Mouse (Mus musculus): ENCODE results near the gene Ddx59. TPM values are rescaled to one million over a fixed set of nuclear protein-coding genes. Genes with fewer than 3 reads are reported as not detected.

Gene Ddx59
- polyA plus RNA-seq, 1 experiment, result 7.1 TPM

GRCm38 (mm10) chr1:136465168-136465567, 50.1 kb downstream of the Ddx59 start:
- H3K4me1 ChIP-seq (ENCODE audit: control insufficient read depth, insufficient read depth, low read length), result peaks cover 5% of the 10 kb centered on the region
- H3K4me3 ChIP-seq (ENCODE audit: insufficient read depth, low read length), result no peak overlapping the region
- TF ChIP-seq POLR2A (IDR thresholded peaks at IDR 0.05; ENCODE audit: borderline replicate concordance, low read depth, low read length) (no peak), CTCF (IDR thresholded peaks at IDR 0.05; ENCODE audit: low read depth, low read length) (no peak)
- no peak overlapping the region for H3K27ac ChIP-seq (ENCODE audit: insufficient read depth, low read depth, low read length)

DNA sequence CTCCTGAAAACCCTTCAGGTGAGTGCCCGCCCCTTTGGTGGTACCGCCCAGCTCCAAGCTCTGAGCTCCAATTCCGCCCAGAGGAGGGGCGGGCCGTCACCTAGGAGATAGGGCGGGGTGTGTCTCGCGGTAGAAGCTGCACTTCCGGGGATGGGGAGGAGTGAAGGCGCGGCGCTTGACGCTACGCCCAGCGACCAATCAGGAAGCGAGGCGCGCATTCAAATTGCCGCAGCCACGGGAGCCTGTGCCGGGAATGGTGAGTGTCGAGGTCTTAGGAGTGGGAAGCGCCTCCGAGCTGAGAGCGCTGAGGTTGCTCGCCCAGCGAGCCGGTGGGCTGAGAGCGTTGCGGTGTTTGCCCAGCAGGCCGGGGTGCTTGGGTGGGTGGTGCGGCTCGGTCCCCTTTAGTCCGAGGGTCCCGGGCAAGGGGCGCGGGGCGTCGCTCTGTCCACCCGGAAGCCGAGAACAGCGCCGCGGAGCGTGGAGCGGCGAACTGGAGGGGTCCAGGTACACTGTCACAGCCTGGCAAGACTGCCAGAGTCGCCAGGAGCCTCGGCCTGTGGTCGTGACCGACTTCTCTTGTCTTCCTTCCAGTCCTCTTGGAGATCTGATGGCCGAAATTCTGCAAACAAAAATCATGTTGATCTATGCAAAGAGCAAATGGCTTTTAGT, 51.2 kb downstream of the Ddx59 start, which contains the start of gene Kif14:
TSS of gene Kif14 (plus strand) at position 201 of the 669 bp plus-strand sequence.
- Histone ChIP-seq H3K27ac (ENCODE audit: insufficient read depth, low read depth, low read length) (no peak within 1 kb of the TSS), H3K4me1 (ENCODE audit: control insufficient read depth, insufficient read depth, low read length) (peaks cover 5% of the 10 kb centered on the region), H3K4me3 (ENCODE audit: insufficient read depth, low read length) (peak within 1 kb of the TSS; percentile 93)
- no peak for TF ChIP-seq CTCF (IDR thresholded peaks at IDR 0.05; ENCODE audit: low read depth, low read length)
- no peak for TF ChIP-seq POLR2A (IDR thresholded peaks at IDR 0.05; ENCODE audit: borderline replicate concordance, low read depth, low read length)

DNA sequence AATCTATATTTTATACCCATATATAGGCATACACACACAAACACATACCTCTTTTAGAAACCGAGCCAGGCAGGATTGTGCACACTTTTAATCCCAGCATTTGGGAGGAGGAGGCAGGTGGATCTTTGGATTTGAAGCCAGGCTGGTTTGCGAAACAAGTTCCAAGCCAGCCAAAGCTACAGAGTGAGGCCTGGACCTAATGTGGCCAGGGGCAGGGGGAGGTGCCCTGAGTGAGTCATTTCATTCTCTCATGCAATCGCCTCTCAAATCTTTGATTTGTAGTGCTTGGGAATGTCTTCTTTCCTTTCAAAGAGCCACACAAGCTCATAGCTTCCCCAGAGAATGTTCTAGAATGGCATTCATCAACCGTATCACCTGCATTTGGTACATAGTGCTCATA, 54.3 kb downstream of the Ddx59 start:
- TF ChIP-seq CTCF (IDR thresholded peaks at IDR 0.05; ENCODE audit: low read depth, low read length), result no peak
- no peak for TF ChIP-seq POLR2A (IDR thresholded peaks at IDR 0.05; ENCODE audit: borderline replicate concordance, low read depth, low read length)
- Histone ChIP-seq H3K4me3 (ENCODE audit: insufficient read depth, low read length) (no peak overlapping the region), H3K4me1 (ENCODE audit: control insufficient read depth, insufficient read depth, low read length) (peaks cover 5% of the 10 kb centered on the region), H3K27ac (ENCODE audit: insufficient read depth, low read depth, low read length) (no peak overlapping the region)

DNA sequence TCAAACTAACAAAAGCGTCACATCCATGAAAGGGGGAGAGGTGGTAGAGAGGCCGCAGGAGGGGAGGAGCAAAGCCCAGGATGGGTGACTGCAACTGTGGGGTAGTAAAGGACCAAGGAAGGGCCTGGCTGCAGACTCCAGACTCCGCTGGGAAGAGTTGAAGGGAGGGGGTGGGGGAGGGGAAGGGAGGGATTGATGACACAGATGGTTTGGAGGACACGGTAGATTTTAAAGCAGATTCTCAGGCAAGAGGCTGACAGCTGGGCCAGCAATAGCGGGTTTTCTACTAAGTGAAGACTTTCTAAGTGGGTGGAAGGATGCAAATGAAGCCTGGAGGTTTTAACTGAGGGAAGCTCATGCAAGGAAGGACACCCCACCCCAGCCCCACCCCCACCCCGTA, 55.4 kb downstream of the Ddx59 start:
- H3K4me1 ChIP-seq (ENCODE audit: control insufficient read depth, insufficient read depth, low read length), result peaks cover 5% of the 10 kb centered on the region
- no peak overlapping the region for H3K27ac ChIP-seq (ENCODE audit: insufficient read depth, low read depth, low read length)
- TF ChIP-seq POLR2A (IDR thresholded peaks at IDR 0.05; ENCODE audit: borderline replicate concordance, low read depth, low read length) (no peak), CTCF (IDR thresholded peaks at IDR 0.05; ENCODE audit: low read depth, low read length) (no peak)
- H3K4me3 ChIP-seq (ENCODE audit: insufficient read depth, low read length), result no peak overlapping the region

Other genes starting within 250 kb of the Ddx59 start
- not detected in 2 replicates for gene Mroh3, start 202.4 kb upstream of the Ddx59 start, polyA plus RNA-seq (2012; ENCODE audit: insufficient read depth, insufficient read length, missing spikeins)
- gene Inava, start 181.0 kb upstream of the Ddx59 start, polyA plus RNA-seq (2012; ENCODE audit: insufficient read depth, insufficient read length, missing spikeins), result not detected in 2 replicates
- not detected in 2 replicates for gene Gpr25, start 154.4 kb upstream of the Ddx59 start, polyA plus RNA-seq (2012; ENCODE audit: insufficient read depth, insufficient read length, missing spikeins)
- 18.1 and 21.2 TPM in 2 replicates for gene Camsap2, start 69.2 kb upstream of the Ddx59 start, polyA plus RNA-seq (2012; ENCODE audit: insufficient read depth, insufficient read length, missing spikeins)
- gene Kif14, start 51.1 kb downstream of the Ddx59 start, polyA plus RNA-seq (2012; ENCODE audit: insufficient read depth, insufficient read length, missing spikeins), result 5.3 and 6.8 TPM in 2 replicates
- 13.2 and 14.8 TPM in 2 replicates for gene Zfp281, start 209.6 kb downstream of the Ddx59 start, polyA plus RNA-seq (2012; ENCODE audit: insufficient read depth, insufficient read length, missing spikeins)